Mouse (Mus musculus) myocyte (in vitro differentiated cells): ENCODE measurements around the gene Trhde.

ENCODE experiments used
- CEBPB ChIP-seq: IDR thresholded peaks from 2 replicates; pipeline ENCODE4 v1.6.1; 2011; ENCODE audit warnings: mild to moderate bottlenecking, moderate library complexity; ENCODE audit not compliant: poor library complexity, insufficient read depth, severe bottlenecking
- E2F4 ChIP-seq: IDR thresholded peaks from one replicate; pipeline ENCODE4 v1.6.1; 2011; ENCODE audit warnings: mild to moderate bottlenecking, control low read depth, moderate library complexity; ENCODE audit not compliant: insufficient read depth
- MAX ChIP-seq: IDR thresholded peaks from one replicate; pipeline ENCODE4 v1.6.1; 2011; ENCODE audit warnings: low read depth, mild to moderate bottlenecking, control low read depth
- MYOD1 ChIP-seq, 3 experiments: IDR thresholded peaks; one replicate each; pipeline ENCODE4 v1.6.1; 2011; ENCODE audit warnings: control low read depth in 2 of 3, low read depth in 2 of 3, mild to moderate bottlenecking in 2 of 3, moderate library complexity in 1 of 3; ENCODE audit not compliant: insufficient read length in 2 of 3, control insufficient read depth in 1 of 3
- MYOG ChIP-seq, 3 experiments: IDR thresholded peaks; one replicate each; pipeline ENCODE4 v1.6.1; 2011; ENCODE audit warnings: control low read depth in 2 of 3, low read depth in 2 of 3, mild to moderate bottlenecking in 2 of 3; ENCODE audit not compliant: insufficient read length in 2 of 3, control insufficient read depth in 1 of 3, insufficient read depth in 1 of 3
- POLR2A ChIP-seq: IDR thresholded peaks from one replicate; pipeline ENCODE4 v1.6.1; 2011; ENCODE audit warnings: low read depth, mild to moderate bottlenecking, control low read depth, moderate library complexity; ENCODE audit not compliant: insufficient read length
- POLR2AphosphoS2 ChIP-seq: IDR thresholded peaks from one replicate; pipeline ENCODE4 v1.6.1; 2011; ENCODE audit warnings: low read depth, control low read depth; ENCODE audit not compliant: insufficient read length
- SRF ChIP-seq: IDR thresholded peaks from one replicate; pipeline ENCODE4 v1.6.1; 2011; ENCODE audit warnings: low read depth; ENCODE audit not compliant: control insufficient read depth, insufficient read length
- TCF12 ChIP-seq: IDR thresholded peaks from one replicate; pipeline ENCODE4 v1.6.1; 2011; ENCODE audit warnings: mild to moderate bottlenecking, control low read depth; ENCODE audit not compliant: poor library complexity, insufficient read depth, severe bottlenecking
- USF1 ChIP-seq: IDR thresholded peaks from one replicate; pipeline ENCODE4 v1.6.1; 2011; ENCODE audit warnings: low read depth, mild to moderate bottlenecking, control low read depth, moderate library complexity

DNA sequence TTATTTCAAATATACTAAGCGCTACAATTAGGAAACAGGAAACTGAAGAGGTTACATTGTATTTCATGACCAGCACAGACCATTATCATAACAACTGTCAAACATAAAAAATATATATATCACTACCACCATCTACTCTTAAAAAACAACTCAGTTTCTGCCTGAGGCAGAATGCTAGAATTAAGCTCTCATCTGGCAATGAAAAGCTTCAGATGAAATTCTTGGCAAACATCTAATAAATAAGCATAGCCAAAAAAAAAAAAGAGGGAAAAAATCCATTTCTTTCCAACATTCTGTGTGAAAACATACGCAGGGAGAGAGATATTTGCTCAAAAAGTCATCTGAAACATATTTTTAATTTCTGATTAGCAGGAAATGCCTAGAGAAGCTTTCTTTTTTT, 67.0 kb downstream of the Trhde start:
- no peak for TF ChIP-seq USF1
- no peak for TF ChIP-seq MAX
- TF ChIP-seq SRF = no peak
- no peak for TF ChIP-seq POLR2AphosphoS2
- no peak for TF ChIP-seq E2F4
- TF ChIP-seq POLR2A = no peak
- no peak for TF ChIP-seq MYOG (IDR thresholded peaks at IDR 0.05; ENCODE audit: control insufficient read depth in 1 of 3, insufficient read depth in 1 of 3, insufficient read length in 2 of 3, low read depth in 2 of 3)
- TF ChIP-seq MYOD1 (IDR thresholded peaks at IDR 0.05; ENCODE audit: control insufficient read depth in 1 of 3, insufficient read length in 2 of 3, low read depth in 2 of 3) = no peak
- no peak for TF ChIP-seq TCF12
- no peak for TF ChIP-seq CEBPB
